Mouse (Mus musculus): ENCODE data around the gene Ttll5. TPM values are rescaled to one million over a fixed set of nuclear protein-coding genes. Genes with fewer than 3 reads are reported as not detected.

The Ttll5 gene
- polyA plus RNA-seq, 1 experiment = 31.2 TPM

GRCm38 (mm10) chr12:85830691-85831090 is 6.2 kb downstream of the Ttll5 start:
- Histone ChIP-seq H3K4me3 (ENCODE audit: insufficient read depth, low read length) (no peak overlapping the region), H3K27ac (ENCODE audit: insufficient read depth, low read length) (no peak overlapping the region), H3K4me1 (ENCODE audit: control insufficient read depth, insufficient read depth, low read length) (no peaks in the 10 kb centered on the region)
- no peak for TF ChIP-seq CTCF (IDR thresholded peaks at IDR 0.05; ENCODE audit: extremely low read depth, insufficient read depth, low read length)
- no peak for TF ChIP-seq POLR2A (IDR thresholded peaks at IDR 0.05; ENCODE audit: extremely low read depth, insufficient read depth, low read length)

GRCm38 (mm10) chr12:85834543-85834942 is 10.1 kb downstream of the Ttll5 start:
- TF ChIP-seq POLR2A (IDR thresholded peaks at IDR 0.05; ENCODE audit: extremely low read depth, insufficient read depth, low read length) (no peak), CTCF (IDR thresholded peaks at IDR 0.05; ENCODE audit: extremely low read depth, insufficient read depth, low read length) (no peak)
- Histone ChIP-seq H3K4me3 (ENCODE audit: insufficient read depth, low read length) (no peak overlapping the region), H3K27ac (ENCODE audit: insufficient read depth, low read length) (no peak overlapping the region), H3K4me1 (ENCODE audit: control insufficient read depth, insufficient read depth, low read length) (no peaks in the 10 kb centered on the region)

GRCm38 (mm10) chr12:85837765-85838164 is 13.3 kb downstream of the Ttll5 start:
- TF ChIP-seq POLR2A (IDR thresholded peaks at IDR 0.05; ENCODE audit: extremely low read depth, insufficient read depth, low read length) = no peak
- H3K4me3 ChIP-seq (ENCODE audit: insufficient read depth, low read length) = no peak overlapping the region
- no peak overlapping the region for H3K27ac ChIP-seq (ENCODE audit: insufficient read depth, low read length)
- H3K4me1 ChIP-seq (ENCODE audit: control insufficient read depth, insufficient read depth, low read length) = no peaks in the 10 kb centered on the region

- H3K4me3 ChIP-seq (ENCODE audit: insufficient read depth, low read length) = no peak overlapping the region
Measured at GRCm38 (mm10) chr12:85839371-85840000, 15.0 kb downstream of the Ttll5 start.

GRCm38 (mm10) chr12:85848164-85848958 is 23.9 kb downstream of the Ttll5 start:
- H3K4me3 ChIP-seq (ENCODE audit: insufficient read depth, low read length) = no peak overlapping the region
- no peaks in the 10 kb centered on the region for H3K4me1 ChIP-seq (ENCODE audit: control insufficient read depth, insufficient read depth, low read length)
- no peak overlapping the region for H3K27ac ChIP-seq (ENCODE audit: insufficient read depth, low read length)
- no peak for TF ChIP-seq POLR2A (IDR thresholded peaks at IDR 0.05; ENCODE audit: extremely low read depth, insufficient read depth, low read length)
- TF ChIP-seq CTCF (IDR thresholded peaks at IDR 0.05; ENCODE audit: extremely low read depth, insufficient read depth, low read length) = peak; percentile 72

More at GRCm38 (mm10) chr12:85839371-85840000, 15.0 kb downstream of the Ttll5 start:
- no peaks in the 10 kb centered on the region for H3K4me1 ChIP-seq (ENCODE audit: control insufficient read depth, insufficient read depth, low read length)
- TF ChIP-seq POLR2A (IDR thresholded peaks at IDR 0.05; ENCODE audit: extremely low read depth, insufficient read depth, low read length) = no peak
- TF ChIP-seq CTCF (IDR thresholded peaks at IDR 0.05; ENCODE audit: extremely low read depth, insufficient read depth, low read length) = no peak
- H3K27ac ChIP-seq (ENCODE audit: insufficient read depth, low read length) = no peak overlapping the region

GRCm38 (mm10) chr12:85850661-85851060 is 26.2 kb downstream of the Ttll5 start:
- no peaks in the 10 kb centered on the region for H3K4me1 ChIP-seq (ENCODE audit: control insufficient read depth, insufficient read depth, low read length)

GRCm38 (mm10) chr12:85853836-85854235 is 29.4 kb downstream of the Ttll5 start:
- Histone ChIP-seq H3K4me1 (ENCODE audit: control insufficient read depth, insufficient read depth, low read length) (no peaks in the 10 kb centered on the region), H3K27ac (ENCODE audit: insufficient read depth, low read length) (no peak overlapping the region), H3K4me3 (ENCODE audit: insufficient read depth, low read length) (no peak overlapping the region)
- TF ChIP-seq CTCF (IDR thresholded peaks at IDR 0.05; ENCODE audit: extremely low read depth, insufficient read depth, low read length) (no peak), POLR2A (IDR thresholded peaks at IDR 0.05; ENCODE audit: extremely low read depth, insufficient read depth, low read length) (no peak)

More at GRCm38 (mm10) chr12:85850661-85851060, 26.2 kb downstream of the Ttll5 start:
- H3K4me3 ChIP-seq (ENCODE audit: insufficient read depth, low read length) = no peak overlapping the region
- no peak overlapping the region for H3K27ac ChIP-seq (ENCODE audit: insufficient read depth, low read length)
- TF ChIP-seq CTCF (IDR thresholded peaks at IDR 0.05; ENCODE audit: extremely low read depth, insufficient read depth, low read length) = no peak
- TF ChIP-seq POLR2A (IDR thresholded peaks at IDR 0.05; ENCODE audit: extremely low read depth, insufficient read depth, low read length) = no peak

- Histone ChIP-seq H3K4me3 (ENCODE audit: insufficient read depth, low read length) (no peak overlapping the region), H3K4me1 (ENCODE audit: control insufficient read depth, insufficient read depth, low read length) (peaks cover 2% of the 10 kb centered on the region; the same call in 1 of the 2 replicates), H3K27ac (ENCODE audit: insufficient read depth, low read length) (no peak overlapping the region)
- no peak for TF ChIP-seq POLR2A (IDR thresholded peaks at IDR 0.05; ENCODE audit: extremely low read depth, insufficient read depth, low read length)
- no peak for TF ChIP-seq CTCF (IDR thresholded peaks at IDR 0.05; ENCODE audit: extremely low read depth, insufficient read depth, low read length)
Measured at GRCm38 (mm10) chr12:85854271-85854670, 29.8 kb downstream of the Ttll5 start.

GRCm38 (mm10) chr12:85857300-85857699 is 32.8 kb downstream of the Ttll5 start:
- no peak overlapping the region for H3K27ac ChIP-seq (ENCODE audit: insufficient read depth, low read length)
- H3K4me1 ChIP-seq (ENCODE audit: control insufficient read depth, insufficient read depth, low read length) = peaks cover 4% of the 10 kb centered on the region; the same call in 1 of the 2 replicates
- no peak overlapping the region for H3K4me3 ChIP-seq (ENCODE audit: insufficient read depth, low read length)
- TF ChIP-seq POLR2A (IDR thresholded peaks at IDR 0.05; ENCODE audit: extremely low read depth, insufficient read depth, low read length) = no peak
- no peak for TF ChIP-seq CTCF (IDR thresholded peaks at IDR 0.05; ENCODE audit: extremely low read depth, insufficient read depth, low read length)

- H3K4me1 ChIP-seq (ENCODE audit: control insufficient read depth, insufficient read depth, low read length) = peaks cover 5% of the 10 kb centered on the region; the same call in 1 of the 2 replicates
- H3K27ac ChIP-seq (ENCODE audit: insufficient read depth, low read length) = no peak overlapping the region
- no peak overlapping the region for H3K4me3 ChIP-seq (ENCODE audit: insufficient read depth, low read length)
- TF ChIP-seq POLR2A (IDR thresholded peaks at IDR 0.05; ENCODE audit: extremely low read depth, insufficient read depth, low read length) = no peak
- no peak for TF ChIP-seq CTCF (IDR thresholded peaks at IDR 0.05; ENCODE audit: extremely low read depth, insufficient read depth, low read length)
Measured at GRCm38 (mm10) chr12:85859111-85859510, 34.7 kb downstream of the Ttll5 start.
